Mouse (Mus musculus) hindbrain, embryonic 11.5 days (tissue): ENCODE measurements at regions not wholly inside any gene's neighbourhood (a gene's known extent, or its start where the extent isn't known, plus 50 kb on each side); places are given as distances from the start of the nearest gene placed in this dataset.
"Not testable (repeated sequence)": the region's sequence is repeated elsewhere in the genome, so short reads cannot be mapped to it uniquely, and the experiment has no call there.

Experiments used
- ATAC-seq: fragments of 200-750 bp; cut with Nextera tagmentation; 2 replicates; pipeline ENCODE4 v1.8.0; 2017; ENCODE audit warnings: mild to moderate bottlenecking, moderate TSS enrichment, moderate library complexity; ENCODE audit not compliant: low FRiP score
- DNase-seq: peaks from one replicate; pipeline ENCODE4 v3.0.0-alpha.2; 2015; ENCODE audit warnings: low spot score
- H3K27ac ChIP-seq: fragments of 300-500 bp; sonication (generic); 2 replicates; pipeline ENCODE4 v1.5.1; 2014; ENCODE audit warnings: mild to moderate bottlenecking, low read depth, low read length
- H3K27me3 ChIP-seq: fragments of 300-500 bp; sonication (generic); 2 replicates; pipeline ENCODE4 v1.6.1; 2014; ENCODE audit warnings: mild to moderate bottlenecking, low read length, moderate library complexity, mixed read lengths; ENCODE audit not compliant: control insufficient read depth, insufficient read depth
- H3K36me3 ChIP-seq: fragments of 300-500 bp; sonication (generic); 2 replicates; pipeline ENCODE4 v1.6.1; 2014; ENCODE audit warnings: mild to moderate bottlenecking, low read length, moderate library complexity, mixed read lengths; ENCODE audit not compliant: control insufficient read depth, insufficient read depth
- H3K4me1 ChIP-seq: fragments of 300-500 bp; sonication (generic); replicated peaks from 2 replicates; pipeline ENCODE4 v1.6.1; 2014; ENCODE audit warnings: low read length, mixed read lengths; ENCODE audit not compliant: control insufficient read depth, insufficient read depth
- H3K4me2 ChIP-seq: fragments of 300-500 bp; sonication (generic); replicated peaks from 2 replicates; pipeline ENCODE4 v1.6.1; 2014; ENCODE audit warnings: mild to moderate bottlenecking, low read depth, low read length
- H3K4me3 ChIP-seq: fragments of 300-500 bp; sonication (generic); 2 replicates; pipeline ENCODE4 v1.5.1; 2014; ENCODE audit warnings: low read depth, low read length
- H3K9ac ChIP-seq: fragments of 300-500 bp; sonication (generic); 2 replicates; pipeline ENCODE4 v1.6.1; 2014; ENCODE audit warnings: low read depth, low read length
- H3K9me3 ChIP-seq: fragments of 300-500 bp; sonication (generic); 2 replicates; pipeline ENCODE4 v1.6.1; 2016; ENCODE audit warnings: low read length; ENCODE audit not compliant: control insufficient read depth
- WGBS: fragments of 180-500 bp; shearing (Covaris S2); extraction: QIAGEN DNeasy Blood & Tissue Kit; methylation state at CpG from one replicate; pipeline ENCODE4 v1.1.7; 2014; 5-methylcytosine and 5-hydroxymethylcytosine counted together

- no peak for DNase-seq
- Histone ChIP-seq H3K9ac (no peak overlapping the region), H3K4me2 (no peak overlapping the region), H3K4me3 (no peak overlapping the region), H3K9me3 (no peaks in the 10 kb centered on the region), H3K4me1 (no peaks in the 10 kb centered on the region), H3K27ac (no peak overlapping the region), H3K36me3 (no peaks in the 10 kb centered on the region), H3K27me3 (no peaks in the 10 kb centered on the region)
- ATAC-seq: no peak
- 69% methylated on average over 12 of the region's 12 CpGs for WGBS
Measured at GRCm38 (mm10) chr12:25467789-25468188, 370.8 kb upstream of the Id2 start.

GRCm38 (mm10) chr12:25462690-25463089 lies 365.8 kb upstream of the Id2 start:
- H3K36me3 ChIP-seq, H3K27ac ChIP-seq, H3K4me2 ChIP-seq, DNase-seq, ATAC-seq, H3K9ac ChIP-seq, H3K4me1 ChIP-seq, H3K4me3 ChIP-seq, H3K9me3 ChIP-seq, H3K27me3 ChIP-seq: not testable (repeated sequence)
- WGBS: 93% methylated on average over 2 of the region's 2 CpGs

- no peak for DNase-seq
- Histone ChIP-seq H3K4me3 (no peak overlapping the region), H3K4me2 (no peak overlapping the region), H3K9ac (no peak overlapping the region), H3K27me3 (no peaks in the 10 kb centered on the region), H3K27ac (no peak overlapping the region), H3K4me1 (0 out of 2 replicates have a peak, but pooled peaks cover 2% of the 10 kb centered on the region), H3K9me3 (no peaks in the 10 kb centered on the region), H3K36me3 (no peaks in the 10 kb centered on the region)
- 91% methylated on average over 7 of the region's 7 CpGs for WGBS
- ATAC-seq: no peak
Measured at GRCm38 (mm10) chr12:25455281-25455989, 358.5 kb upstream of the Id2 start.

GRCm38 (mm10) chr12:25453356-25453755 lies 356.4 kb upstream of the Id2 start:
- H3K4me1 ChIP-seq: 0 out of 2 replicates have a peak, but pooled peaks cover 2% of the 10 kb centered on the region
- WGBS: 27% methylated on average over 3 of the region's 3 CpGs
- no peak overlapping the region for H3K4me3 ChIP-seq
- H3K27ac ChIP-seq: no peak overlapping the region
- H3K9ac ChIP-seq: no peak overlapping the region
- DNase-seq: peak; percentile 9
- no peak overlapping the region for H3K4me2 ChIP-seq
- H3K9me3 ChIP-seq: no peaks in the 10 kb centered on the region
- no peak for ATAC-seq
- no peaks in the 10 kb centered on the region for H3K36me3 ChIP-seq
- H3K27me3 ChIP-seq: no peaks in the 10 kb centered on the region

GRCm38 (mm10) chr12:25451156-25451555 lies 354.2 kb upstream of the Id2 start:
- no peak overlapping the region for H3K27ac ChIP-seq
- no peak overlapping the region for H3K4me2 ChIP-seq
- H3K4me3 ChIP-seq: no peak overlapping the region
- 0 out of 2 replicates have a peak, but pooled peaks cover 2% of the 10 kb centered on the region for H3K4me1 ChIP-seq
- H3K27me3 ChIP-seq: no peaks in the 10 kb centered on the region
- DNase-seq (no peak), ATAC-seq (no peak)
- no peaks in the 10 kb centered on the region for H3K36me3 ChIP-seq
- H3K9ac ChIP-seq: no peak overlapping the region
- 92% methylated on average over 2 of the region's 2 CpGs for WGBS
- no peaks in the 10 kb centered on the region for H3K9me3 ChIP-seq

GRCm38 (mm10) chr12:25444355-25444754 lies 347.4 kb upstream of the Id2 start:
- no peaks in the 10 kb centered on the region for H3K36me3 ChIP-seq
- ATAC-seq (no peak), DNase-seq (no peak)
- H3K27me3 ChIP-seq: no peaks in the 10 kb centered on the region
- no peak overlapping the region for H3K9ac ChIP-seq
- WGBS: 60% methylated on average over 2 of the region's 2 CpGs
- H3K4me1 ChIP-seq: no peaks in the 10 kb centered on the region
- no peak overlapping the region for H3K27ac ChIP-seq
- H3K4me3 ChIP-seq: no peak overlapping the region
- H3K9me3 ChIP-seq: no peaks in the 10 kb centered on the region
- no peak overlapping the region for H3K4me2 ChIP-seq

GRCm38 (mm10) chr12:25439029-25439551 lies 342.1 kb upstream of the Id2 start:
- 89% methylated on average over 7 of the region's 7 CpGs for WGBS
- Histone ChIP-seq H3K27ac (no peak overlapping the region), H3K27me3 (no peaks in the 10 kb centered on the region), H3K4me3 (no peak overlapping the region), H3K4me2 (no peak overlapping the region), H3K36me3 (no peaks in the 10 kb centered on the region), H3K9me3 (no peaks in the 10 kb centered on the region), H3K4me1 (no peaks in the 10 kb centered on the region), H3K9ac (no peak overlapping the region)
- ATAC-seq (no peak), DNase-seq (no peak)

GRCm38 (mm10) chr12:25438217-25439028 lies 341.5 kb upstream of the Id2 start:
- no peak overlapping the region for H3K4me3 ChIP-seq
- no peak for DNase-seq
- WGBS: 65% methylated on average over 8 of the region's 8 CpGs
- H3K27ac ChIP-seq: no peak overlapping the region
- no peaks in the 10 kb centered on the region for H3K4me1 ChIP-seq
- no peak overlapping the region for H3K9ac ChIP-seq
- H3K27me3 ChIP-seq: no peaks in the 10 kb centered on the region
- no peak for ATAC-seq
- H3K4me2 ChIP-seq: no peak overlapping the region
- H3K36me3 ChIP-seq: no peaks in the 10 kb centered on the region
- no peaks in the 10 kb centered on the region for H3K9me3 ChIP-seq
